Mouse (Mus musculus) C2C12 (cell line): ENCODE data around the gene Hoxb6.

ENCODE experiments used
- CEBPB ChIP-seq: IDR thresholded peaks from one replicate; pipeline ENCODE4 v1.6.1; 2011; ENCODE audit warnings: low read depth, mild to moderate bottlenecking, control low read depth, moderate library complexity
- CTCF ChIP-seq: IDR thresholded peaks from one replicate; pipeline ENCODE4 v1.5.1; 2011; ENCODE audit not compliant: control insufficient read depth, insufficient read depth, insufficient read length
- MAX ChIP-seq: IDR thresholded peaks from one replicate; pipeline ENCODE4 v1.6.1; 2011; ENCODE audit warnings: mild to moderate bottlenecking, control low read depth

GRCm38 (mm10) chr11:96278324-96278723 lies 14.0 kb upstream of the Hoxb6 start:
- TF ChIP-seq MAX: no peak
- TF ChIP-seq CTCF: no peak
- no peak for TF ChIP-seq CEBPB
